Mouse (Mus musculus) spleen, adult 18-20 months (tissue): ENCODE results near the gene Tspo.
A peak's percentile ranks its signal among the peaks of the same experiment; 100 is the strongest.

Source experiments
- DNase-seq, 2 experiments: peaks; one replicate each; pipeline ENCODE4 v3.0.0; 2022; ENCODE audit warnings: mixed read lengths in 2 of 2

The Tspo gene

DNA sequence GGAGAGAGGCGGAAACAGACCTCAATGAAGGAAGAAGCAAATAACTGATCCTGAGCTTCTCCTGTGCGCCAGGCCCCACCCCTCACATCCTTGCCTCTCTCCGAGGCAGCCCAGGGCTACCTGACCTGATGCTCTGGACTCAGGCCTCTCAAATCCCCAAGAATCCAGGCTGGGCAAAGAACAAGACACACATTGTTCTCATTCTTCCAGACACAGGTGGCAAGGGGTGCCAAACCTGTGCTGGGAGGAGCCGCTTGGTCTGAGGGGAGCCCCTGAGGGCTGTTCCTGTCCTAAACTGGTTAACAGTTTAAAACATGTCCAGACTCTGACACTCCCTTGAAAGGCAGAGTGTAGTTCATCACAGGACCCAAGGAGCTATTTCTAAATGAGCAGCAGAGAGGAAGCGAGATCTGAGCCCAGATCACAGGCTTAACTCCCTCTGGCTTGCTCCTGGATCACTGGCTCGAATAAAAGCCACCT lies 21.4 kb downstream of the Tspo start:
- DNase-seq = no peak

DNA sequence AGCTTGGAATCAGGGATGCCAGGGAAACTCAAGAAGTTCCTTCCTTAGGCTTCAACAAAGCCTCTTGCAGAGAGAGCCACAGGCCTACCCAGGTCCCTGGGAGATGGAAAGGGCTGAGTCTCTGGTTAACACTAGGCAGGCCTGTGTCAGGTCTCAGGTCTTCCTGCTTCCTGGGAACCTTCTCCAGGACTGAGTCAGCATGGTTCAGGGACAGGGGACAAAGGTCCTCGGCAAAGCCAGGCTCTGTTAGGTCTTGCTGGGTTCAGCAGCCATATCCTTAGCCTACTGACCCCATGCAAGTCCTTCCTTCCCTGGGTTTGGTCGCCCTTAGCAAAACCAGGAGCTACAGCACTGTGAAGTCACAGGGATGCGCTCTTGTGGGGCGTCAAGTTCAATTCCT lies 27.4 kb downstream of the Tspo start:
- no peak for DNase-seq

DNA sequence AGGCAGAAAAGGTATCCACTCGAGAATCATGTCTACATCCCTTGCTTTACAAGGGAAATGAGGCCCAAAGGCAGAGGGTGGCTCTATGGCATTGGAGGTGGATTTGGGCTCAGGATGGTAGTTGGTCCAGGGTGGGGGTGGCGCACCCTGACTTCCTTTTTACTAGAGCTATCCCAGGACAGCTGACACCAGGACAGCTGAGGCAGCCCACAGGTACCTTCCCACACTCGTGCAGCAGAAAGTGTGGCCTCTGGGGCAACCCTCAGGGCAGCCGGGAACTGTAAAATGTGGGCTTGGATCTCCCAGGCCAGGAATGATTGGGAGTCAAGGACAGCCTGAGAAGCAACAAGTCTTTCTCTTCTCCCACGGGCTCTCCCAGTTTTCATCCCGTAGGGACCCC lies 28.4 kb downstream of the Tspo start:
- DNase-seq = no peak

DNA sequence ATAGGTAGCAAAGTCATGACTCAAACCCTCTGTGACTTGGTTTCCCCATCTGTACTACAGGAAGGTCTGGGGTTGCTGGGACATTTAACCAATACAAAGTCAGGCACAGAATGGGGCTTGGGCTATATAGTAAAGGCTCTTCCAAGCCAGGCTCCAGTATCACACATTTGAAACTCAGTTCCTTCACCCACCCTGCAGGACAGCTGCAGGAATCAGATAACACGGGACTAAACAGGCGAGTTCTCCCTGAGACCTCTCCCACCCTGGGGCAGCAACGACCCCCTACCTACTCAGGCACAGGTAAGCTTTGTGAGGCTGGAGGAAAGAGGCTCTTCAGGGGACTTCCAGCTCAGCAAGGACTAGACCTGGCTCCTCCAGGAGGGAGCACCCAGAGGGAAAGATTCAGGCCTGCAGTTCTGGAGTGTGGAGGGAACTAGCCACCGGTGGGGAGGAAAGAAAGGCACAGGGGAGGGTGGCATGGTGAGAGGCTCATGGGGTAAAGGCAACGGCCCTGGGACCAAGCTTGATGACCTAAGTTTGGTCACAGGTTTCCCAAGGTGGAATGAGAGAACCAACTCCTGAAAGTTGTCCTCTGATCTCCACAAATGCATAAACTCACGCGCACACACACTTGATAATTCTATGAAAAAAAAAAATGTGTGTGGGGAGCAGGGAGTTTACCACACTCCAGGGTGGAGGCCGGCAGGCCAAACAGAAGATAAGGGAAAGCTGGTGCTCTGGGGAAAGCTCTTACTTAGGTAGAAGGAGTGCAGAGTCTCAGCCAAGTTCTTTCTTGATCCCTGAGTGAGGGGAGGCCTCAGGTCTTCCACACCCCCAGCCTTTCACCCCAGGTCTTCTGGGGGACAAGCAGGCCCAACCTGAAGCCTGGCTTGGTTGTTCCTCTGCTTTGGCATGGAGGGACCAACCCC lies 29.1 kb downstream of the Tspo start:
- no peak for DNase-seq

DNA sequence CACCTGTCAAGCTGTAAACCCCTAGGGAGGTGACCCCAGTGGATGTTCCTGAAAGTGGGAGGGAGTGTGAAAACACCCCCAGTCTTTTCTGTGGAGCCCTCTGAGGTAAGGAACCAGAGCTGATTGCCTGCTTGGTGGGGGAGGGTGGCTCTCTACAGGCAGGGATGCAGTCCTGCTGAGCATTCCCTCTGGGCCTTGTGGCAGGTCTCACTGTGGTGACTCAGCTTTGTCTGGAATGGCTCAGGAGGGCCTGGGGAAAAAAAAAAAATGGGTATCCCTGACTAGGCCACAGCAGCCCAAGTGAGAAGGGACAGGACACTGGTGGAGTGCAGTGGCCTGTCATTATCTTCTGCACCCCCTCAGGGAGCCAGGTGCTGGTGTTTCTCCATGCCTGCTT lies 29.8 kb downstream of the Tspo start:
- no peak for DNase-seq

DNA sequence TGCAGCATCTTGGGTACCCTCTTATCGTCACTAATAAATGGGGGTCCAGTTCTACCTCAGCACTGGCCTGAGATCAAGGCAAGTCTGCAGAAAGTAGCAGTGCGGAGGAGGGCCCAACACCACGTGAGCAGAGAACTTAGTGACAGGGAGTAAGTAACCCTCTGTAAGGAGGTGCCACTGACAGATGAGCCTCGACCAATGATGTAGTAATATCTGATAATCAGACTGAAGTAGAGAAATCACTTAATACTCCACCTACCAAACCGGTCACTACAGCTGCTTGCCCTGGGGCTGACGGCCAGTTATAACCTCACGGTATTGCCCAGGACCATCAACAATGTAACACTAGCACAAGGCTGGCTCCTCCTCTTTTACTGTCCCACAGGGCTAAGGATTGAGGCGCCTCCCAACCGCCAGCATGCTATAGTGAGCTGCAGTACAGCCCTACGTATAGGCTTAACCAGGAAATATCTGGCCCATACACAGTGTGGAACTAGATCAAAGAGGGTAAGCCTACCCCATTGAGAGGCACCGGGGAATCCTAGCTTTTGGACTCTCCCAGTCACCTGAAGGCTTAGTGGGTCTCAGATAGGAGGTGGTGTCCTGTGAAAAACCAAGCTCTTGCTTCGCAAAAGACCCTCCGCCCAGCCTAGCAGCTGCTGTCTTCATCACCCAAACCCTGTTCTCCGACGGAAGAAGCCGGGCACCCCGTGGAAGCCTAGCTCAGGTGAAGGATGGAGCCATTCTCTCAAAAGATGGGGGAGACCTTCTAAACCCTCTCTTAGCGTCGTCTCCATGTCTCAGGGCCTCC lies 30.5 kb downstream of the Tspo start:
- no peak for DNase-seq

DNA sequence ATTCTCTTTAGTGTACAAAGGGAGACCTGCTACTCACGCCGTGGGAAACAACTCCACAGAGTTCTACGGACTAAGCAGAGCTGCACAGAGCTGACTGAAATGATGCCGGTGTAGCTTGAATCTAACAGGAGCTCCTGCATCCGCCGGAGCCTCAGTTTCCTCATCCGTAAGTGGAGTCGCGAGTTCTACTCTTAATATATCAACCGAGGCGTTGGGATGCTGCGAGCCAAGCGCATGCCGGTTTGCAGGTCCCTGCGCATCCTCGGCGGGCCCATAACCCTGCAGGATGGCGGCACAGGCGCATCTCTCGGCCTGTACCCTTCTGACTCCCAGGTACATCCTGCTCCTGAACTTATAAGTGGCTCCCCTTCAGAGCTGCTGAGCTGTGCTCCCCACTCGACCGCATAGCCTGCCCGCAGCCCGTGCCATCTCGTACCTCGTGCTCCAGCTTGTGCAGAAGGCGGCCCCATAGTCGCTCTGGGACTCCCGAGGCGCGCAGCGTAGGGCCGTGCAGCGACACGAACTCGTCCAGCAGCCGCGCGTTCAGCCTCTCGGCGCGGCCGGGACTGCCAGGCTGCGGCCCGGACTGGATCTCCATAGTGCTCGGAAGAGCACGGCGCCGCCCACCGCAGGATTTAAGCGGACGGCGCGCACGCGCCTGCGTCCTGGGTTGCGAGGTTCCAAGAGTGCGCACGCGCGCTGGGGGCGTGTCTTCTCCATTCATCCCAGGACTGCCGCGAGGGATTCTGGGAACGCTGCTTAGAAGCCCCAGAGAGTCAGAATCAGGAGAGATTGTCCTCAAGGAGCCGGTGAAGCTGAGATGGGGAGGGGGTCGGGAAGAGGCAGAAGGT lies 31.3 kb downstream of the Tspo start, which contains the start of gene Ttll12:
Ttll12 (minus strand) TSS at position 645 of the 851 bp plus-strand sequence.
- peak; percentile 74 to 87 for DNase-seq

DNA sequence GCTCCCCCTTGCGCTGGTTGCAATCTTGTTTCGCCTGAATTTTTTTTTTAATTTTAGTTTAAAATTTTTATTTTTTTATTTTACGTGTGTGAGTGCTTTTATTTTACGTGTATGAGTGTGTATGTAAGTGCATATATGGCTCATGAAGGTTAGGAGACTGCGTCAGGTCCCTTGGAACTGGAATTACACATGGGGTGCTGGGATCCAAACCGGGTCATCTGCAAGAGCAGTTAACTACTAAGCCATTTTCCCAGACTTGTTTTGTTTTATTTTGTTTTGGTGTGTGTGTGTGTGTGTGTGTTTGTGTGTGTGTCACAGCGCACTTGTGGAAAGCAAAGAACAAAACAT lies 31.9 kb downstream of the Tspo start:
- DNase-seq = no peak

DNA sequence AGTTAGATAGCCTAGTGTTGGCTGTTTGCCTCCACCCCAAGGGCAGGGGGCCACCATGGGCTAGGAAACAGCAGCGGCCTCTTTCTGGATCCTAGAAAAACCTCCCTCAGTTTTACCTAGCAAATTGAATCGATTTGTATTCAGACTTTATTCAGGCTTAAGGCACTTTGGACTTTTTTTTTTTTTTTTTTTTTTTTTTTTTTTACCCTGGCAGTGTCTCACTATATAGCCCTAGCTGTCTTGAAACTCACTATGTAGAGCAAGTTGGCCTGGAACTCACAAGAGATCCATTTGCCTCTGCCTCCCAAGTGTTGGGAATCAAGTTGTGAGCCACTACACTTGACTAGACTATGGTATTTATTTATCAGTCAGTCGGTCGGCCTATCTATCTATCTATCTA lies 33.4 kb downstream of the Tspo start:
- no peak for DNase-seq

DNA sequence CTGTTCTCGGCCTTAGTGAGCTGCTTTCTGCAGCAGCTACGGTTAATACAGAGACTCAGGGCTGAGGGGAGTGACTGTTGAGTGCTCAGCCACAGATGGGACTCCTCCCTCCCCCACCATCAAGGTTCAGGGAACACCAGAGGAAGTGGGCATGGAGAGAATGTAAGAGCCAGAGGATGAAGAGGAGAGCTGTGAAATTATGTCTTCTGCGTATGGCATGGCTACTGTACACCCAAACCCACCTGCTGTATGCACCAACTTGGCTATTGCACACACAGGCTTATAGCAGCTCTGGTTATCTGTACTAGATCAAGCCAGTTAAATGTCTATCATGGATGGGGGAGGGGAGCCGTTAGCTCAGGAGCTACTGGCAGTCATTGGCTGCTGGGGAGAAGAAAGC lies 37.8 kb downstream of the Tspo start:
- DNase-seq = no peak

DNA sequence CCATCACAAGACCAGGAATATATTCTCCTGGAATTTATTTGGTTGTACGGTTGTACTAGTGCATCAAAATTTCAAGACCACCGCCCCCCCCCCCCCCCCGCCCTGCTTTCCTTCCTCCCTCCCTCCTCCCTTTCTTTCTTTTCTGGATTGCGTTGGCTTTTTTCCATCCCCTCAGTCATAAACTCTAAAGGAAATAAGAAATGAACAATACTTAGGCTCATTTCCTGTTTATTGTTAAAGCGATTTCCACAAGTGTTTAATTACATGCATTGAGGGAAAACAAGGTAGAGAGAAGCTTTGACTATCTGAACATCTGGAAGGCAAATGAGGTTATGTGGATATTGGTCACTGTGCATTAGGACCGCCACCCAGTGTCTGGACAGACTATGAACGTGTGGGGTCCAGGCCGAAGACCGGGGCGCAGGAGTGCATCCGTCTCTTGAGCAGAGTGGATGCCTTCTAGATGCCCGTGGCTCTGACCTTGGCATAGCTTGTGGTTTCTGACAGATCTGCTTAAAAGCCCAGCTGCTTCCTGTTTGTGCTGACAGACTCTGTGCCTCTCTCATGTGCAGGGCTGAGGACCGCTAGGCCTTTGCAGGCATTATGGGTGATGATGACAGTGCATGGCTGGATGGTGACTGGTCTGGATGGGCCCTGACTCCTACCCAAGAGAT lies 39.1 kb downstream of the Tspo start:
- DNase-seq = peak; percentile 59 to 60

DNA sequence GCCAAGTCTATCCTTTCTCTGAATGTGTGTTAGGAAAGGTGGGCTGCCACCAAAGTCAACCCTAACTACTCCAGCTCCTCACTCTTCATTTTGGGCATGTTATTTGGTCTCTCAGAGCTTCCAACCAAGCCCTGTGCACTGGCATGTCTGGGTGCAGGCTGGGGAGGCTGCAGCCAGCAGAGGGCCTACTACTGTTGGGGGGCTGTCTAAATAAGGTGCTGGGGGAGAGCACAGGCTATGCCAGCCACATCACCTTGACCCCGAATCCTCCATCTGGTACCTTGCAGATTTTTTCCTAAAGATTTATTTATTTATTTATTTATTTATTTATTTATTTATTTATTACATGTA lies 39.6 kb downstream of the Tspo start:
- DNase-seq = no peak

DNA sequence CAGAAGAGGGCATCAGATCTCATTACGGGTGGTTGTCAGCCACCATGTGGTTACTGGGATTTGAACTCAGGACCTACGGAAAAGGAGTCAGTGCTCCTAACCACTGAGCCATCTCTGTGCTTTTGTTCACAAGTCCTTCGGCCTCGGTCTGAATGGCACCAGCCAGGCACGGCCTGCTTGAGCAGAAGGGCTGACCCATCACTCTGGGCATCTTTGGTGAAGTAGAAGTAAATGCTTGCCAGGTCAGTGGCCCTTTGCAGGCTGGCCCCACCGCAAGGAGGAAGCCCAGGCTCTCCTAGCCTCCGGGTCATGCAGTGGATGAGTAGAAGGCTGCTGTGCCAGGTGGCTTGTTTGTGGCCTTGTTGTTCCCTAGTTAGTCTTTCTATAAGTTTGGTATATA lies 40.0 kb downstream of the Tspo start:
- DNase-seq = peak in 1 of 2 experiments; percentile 14

DNA sequence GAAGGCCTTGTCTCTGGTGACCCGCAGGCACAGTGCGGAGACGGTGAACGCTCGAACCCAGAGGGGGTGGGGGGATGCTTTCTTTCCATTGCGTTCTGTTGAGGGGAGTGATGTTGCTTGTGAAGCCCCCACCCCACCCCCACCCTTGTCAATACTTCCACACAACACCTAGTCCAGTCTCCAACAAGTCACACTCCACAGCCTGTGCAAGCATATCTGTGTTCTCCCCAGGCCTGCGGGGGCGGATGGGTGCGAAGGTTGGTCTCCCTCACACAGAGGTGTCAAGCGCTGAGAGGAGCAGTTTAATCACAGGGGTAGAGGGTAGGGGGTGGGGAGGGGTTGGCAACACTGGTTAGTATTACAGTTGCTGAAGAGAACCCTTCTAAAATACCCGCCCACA lies 42.8 kb downstream of the Tspo start:
- DNase-seq = no peak

DNA sequence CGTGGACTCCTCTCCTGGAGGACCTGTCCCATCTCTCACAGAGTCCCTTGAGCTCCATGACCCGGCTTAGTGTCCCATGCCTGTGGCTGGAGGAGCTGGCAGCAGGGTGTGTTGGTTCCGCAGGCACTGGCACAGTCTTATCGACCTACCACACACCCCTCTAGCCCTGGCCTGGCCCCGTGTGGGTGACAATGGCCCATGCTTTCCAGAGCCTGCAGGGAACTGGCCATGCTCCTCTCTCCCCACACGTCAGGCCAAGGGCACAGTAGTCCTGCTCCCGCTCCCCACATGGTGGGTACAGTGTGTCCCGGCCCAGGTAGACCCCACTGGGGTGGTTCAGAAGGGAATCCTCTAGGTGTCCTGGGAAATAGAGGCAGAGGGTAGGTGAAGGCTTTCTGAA lies 43.3 kb downstream of the Tspo start:
- no peak for DNase-seq

DNA sequence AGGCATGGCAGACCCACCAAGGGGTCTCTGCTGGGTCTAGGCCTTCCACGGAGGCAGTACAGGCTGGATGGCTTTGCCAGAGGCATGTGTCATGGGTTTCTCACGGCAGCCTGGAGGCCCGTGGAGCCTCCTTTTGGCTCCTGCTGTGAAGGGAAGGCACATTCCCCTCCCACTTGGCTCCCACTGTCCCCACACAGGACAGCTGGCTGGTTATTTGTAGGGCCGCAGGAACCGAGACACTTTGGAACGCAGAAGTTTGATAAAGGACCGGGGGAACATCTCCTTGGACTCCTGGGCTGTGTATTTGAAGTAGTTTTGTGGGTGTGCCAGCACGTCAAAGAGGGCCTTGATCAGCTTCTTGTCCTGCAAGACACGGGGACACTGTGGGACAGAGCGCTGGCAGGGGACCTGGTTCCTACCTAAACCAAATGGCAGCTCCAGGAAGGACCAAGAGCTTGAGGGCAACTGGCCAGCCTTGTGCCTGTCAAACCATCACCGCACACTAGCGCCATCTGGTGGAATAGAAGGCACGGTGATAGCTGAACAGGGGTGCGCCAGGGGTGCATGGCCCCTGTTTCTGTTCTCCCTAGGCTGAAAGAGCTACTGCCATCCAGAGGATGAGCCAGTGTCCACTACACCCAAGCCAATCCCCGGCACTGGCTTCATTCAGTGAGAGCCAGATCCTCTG lies 43.9 kb downstream of the Tspo start:
- peak; percentile 46 to 65 for DNase-seq

DNA sequence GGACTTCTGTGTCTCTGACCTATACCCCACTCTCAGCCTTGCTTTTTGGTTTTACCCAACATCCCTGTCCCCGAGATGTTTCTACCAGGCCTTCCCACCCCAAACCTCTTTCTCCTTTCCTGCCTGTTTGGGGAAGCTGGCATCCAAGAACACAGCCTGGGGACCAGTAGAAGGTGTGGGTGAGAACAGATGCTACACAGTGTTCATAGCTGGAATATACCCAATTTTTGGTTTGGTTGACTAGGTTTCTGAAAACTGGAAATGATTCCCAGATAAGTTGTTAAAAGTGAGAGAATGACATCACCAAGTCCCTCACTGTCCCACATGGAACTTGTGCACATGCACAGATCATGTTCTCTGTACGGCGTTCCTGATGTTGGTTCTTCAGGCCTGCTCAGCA lies 51.9 kb downstream of the Tspo start:
- no peak for DNase-seq
